Mouse (Mus musculus) kidney, embryonic 14.5 days (tissue): ENCODE results near the gene Tenm3. TPM values are rescaled to one million over a fixed set of nuclear protein-coding genes. Genes with fewer than 3 reads are reported as not detected.

ENCODE experiments used
- ATAC-seq: fragments of 200-750 bp; cut with Nextera tagmentation; 2 replicates; pipeline ENCODE4 v1.8.0; 2017; ENCODE audit warnings: moderate number of reproducible peaks, mild to moderate bottlenecking, moderate TSS enrichment, moderate library complexity; ENCODE audit not compliant: low FRiP score, low TSS enrichment
- H3K27ac ChIP-seq: fragments of 300-500 bp; sonication (generic); 2 replicates; pipeline ENCODE4 v1.5.1; 2014; ENCODE audit warnings: low read depth, mild to moderate bottlenecking, low read length, moderate library complexity, mixed read lengths
- H3K27me3 ChIP-seq: fragments of 300-500 bp; sonication (generic); 2 replicates; pipeline ENCODE4 v1.6.1; 2014; ENCODE audit warnings: mild to moderate bottlenecking, low read length; ENCODE audit not compliant: control insufficient read depth, insufficient read depth
- H3K36me3 ChIP-seq: fragments of 300-500 bp; sonication (generic); 2 replicates; pipeline ENCODE4 v1.6.1; 2014; ENCODE audit warnings: low read length, mixed read lengths; ENCODE audit not compliant: control insufficient read depth, insufficient read depth
- H3K4me1 ChIP-seq: fragments of 300-500 bp; sonication (generic); 2 replicates; pipeline ENCODE4 v1.6.1; 2014; ENCODE audit warnings: low read length, mixed read lengths; ENCODE audit not compliant: control insufficient read depth, insufficient read depth
- H3K4me2 ChIP-seq: fragments of 300-500 bp; sonication (generic); replicated peaks from 2 replicates; pipeline ENCODE4 v1.6.1; 2014; ENCODE audit warnings: low read depth, mild to moderate bottlenecking, low read length
- H3K4me3 ChIP-seq: fragments of 300-500 bp; sonication (generic); 2 replicates; pipeline ENCODE4 v1.5.1; 2014; ENCODE audit warnings: mild to moderate bottlenecking, low read length
- H3K9ac ChIP-seq: fragments of 300-500 bp; sonication (generic); 2 replicates; pipeline ENCODE4 v1.6.1; 2014; ENCODE audit warnings: low read depth, mild to moderate bottlenecking, low read length, moderate library complexity
- H3K9me3 ChIP-seq: fragments of 300-500 bp; sonication (generic); 2 replicates; pipeline ENCODE4 v1.6.1; 2016; ENCODE audit warnings: low read length; ENCODE audit not compliant: control insufficient read depth
- WGBS: fragments of 180-500 bp; shearing (Covaris S2); extraction: QIAGEN DNeasy Blood & Tissue Kit; methylation state at CpG from one replicate; pipeline ENCODE4 v1.1.7; 2014; 5-methylcytosine and 5-hydroxymethylcytosine counted together
- polyA plus RNA-seq: library from polyadenylated mRNA; unstranded; fragments of >200 nt; fragmentation: Nextera tagmentation; extraction: Ambion mirVana; gene quantifications from 2 replicates; pipeline ENCODE4 v1.2.1, GENCODE M21; 2014

Tenm3 gene
- polyA plus RNA-seq, 1 experiment from 2014 or later, result 34.4 TPM

DNA sequence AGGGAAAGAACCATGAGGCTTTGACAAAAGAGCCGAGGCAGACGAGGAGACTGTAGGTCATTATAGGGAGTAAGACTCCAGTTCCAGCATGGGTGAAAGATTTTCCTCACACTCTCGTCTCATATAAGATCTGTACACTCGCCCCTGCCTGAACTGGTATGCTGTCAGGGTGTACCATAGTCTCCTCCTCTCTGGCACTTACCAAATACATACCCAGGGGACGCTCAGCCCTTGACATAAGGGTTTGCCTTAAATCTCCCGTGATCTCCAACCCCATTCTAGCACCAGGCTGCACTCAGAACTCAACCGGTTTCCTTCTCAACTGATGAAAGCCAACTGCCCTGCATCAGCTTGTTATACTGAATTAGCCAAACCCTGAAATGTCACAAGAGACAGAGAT lies 121.4 kb downstream of the Tenm3 start:
- no peak for ATAC-seq
- Histone ChIP-seq H3K4me3 (no peak overlapping the region), H3K4me1 (no peaks in the 10 kb centered on the region; the same call in 1 of the 2 replicates), H3K27me3 (no peaks in the 10 kb centered on the region), H3K27ac (no peak overlapping the region), H3K4me2 (no peak overlapping the region), H3K9ac (no peak overlapping the region), H3K9me3 (no peaks in the 10 kb centered on the region), H3K36me3 (no peaks in the 10 kb centered on the region)
- 96% methylated on average over 7 of the region's 7 CpGs for WGBS

DNA sequence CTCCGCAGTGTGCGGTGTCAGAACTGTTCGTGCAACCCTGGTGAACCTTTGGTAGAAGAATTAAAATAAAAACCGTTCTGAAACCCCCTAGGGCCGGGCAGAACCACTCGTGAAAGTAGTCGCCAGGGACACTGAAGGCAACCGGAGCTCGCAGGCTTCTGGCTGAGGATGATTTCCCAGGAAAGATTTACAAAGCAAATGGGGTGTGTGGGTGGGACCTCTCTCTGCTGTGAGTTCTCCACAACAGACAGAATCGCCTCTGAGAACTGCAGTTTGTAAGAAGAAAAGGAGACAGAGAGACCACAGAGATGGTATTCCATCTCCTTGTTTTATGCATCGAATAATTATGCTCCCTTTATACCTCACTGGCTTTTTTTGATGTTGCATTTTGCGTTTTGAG lies 122.4 kb downstream of the Tenm3 start:
- Histone ChIP-seq H3K4me3 (no peak overlapping the region), H3K4me1 (no peaks in the 10 kb centered on the region; the same call in 1 of the 2 replicates), H3K27me3 (no peaks in the 10 kb centered on the region), H3K9ac (no peak overlapping the region), H3K27ac (no peak overlapping the region), H3K36me3 (no peaks in the 10 kb centered on the region), H3K4me2 (no peak overlapping the region), H3K9me3 (no peaks in the 10 kb centered on the region)
- ATAC-seq, result no peak
- WGBS, result 93% methylated on average over 12 of the region's 12 CpGs

DNA sequence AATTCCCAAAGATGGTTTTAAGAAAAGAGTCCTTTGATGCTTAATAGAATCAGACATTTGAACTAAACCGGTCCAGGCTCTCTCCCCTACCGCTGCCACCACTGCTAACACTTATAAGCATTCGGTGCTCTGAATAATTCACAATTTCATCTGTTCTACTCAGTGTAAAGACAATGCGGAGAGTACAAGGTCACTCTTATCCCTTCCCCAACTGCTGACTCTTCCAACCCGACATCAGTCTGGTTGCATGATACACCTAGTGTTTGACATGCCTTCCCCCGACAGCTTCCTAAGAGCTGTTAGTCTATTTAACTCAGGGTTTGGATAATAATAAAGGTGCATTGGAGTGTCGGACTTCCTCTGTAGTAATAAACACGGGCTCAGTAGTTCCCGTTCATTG lies 128.1 kb downstream of the Tenm3 start:
- Histone ChIP-seq H3K36me3 (no peaks in the 10 kb centered on the region), H3K27ac (no peak overlapping the region), H3K9ac (no peak overlapping the region), H3K9me3 (no peaks in the 10 kb centered on the region), H3K4me2 (no peak overlapping the region), H3K4me1 (no peaks in the 10 kb centered on the region), H3K4me3 (no peak overlapping the region), H3K27me3 (no peaks in the 10 kb centered on the region)
- no peak for ATAC-seq
- WGBS, result 91% methylated on average over 9 of the region's 9 CpGs

DNA sequence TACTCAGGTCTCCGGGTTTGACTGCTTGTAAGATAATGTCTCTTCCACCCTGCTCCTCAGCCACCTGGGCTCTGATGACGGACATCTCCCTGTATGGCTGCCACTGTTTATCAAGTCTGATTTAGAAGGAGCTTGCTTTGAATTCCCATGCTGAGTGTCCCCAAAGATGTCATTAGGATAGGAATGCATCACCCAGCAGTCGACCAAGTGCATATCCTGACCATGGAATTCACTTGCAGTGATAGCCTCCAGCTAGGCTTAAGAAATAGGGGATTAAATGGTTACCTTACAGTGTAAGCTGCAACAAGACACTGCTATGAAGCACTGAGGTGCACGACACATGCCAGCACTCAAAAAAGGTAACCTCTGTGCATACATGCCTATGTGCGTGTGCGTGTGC lies 137.1 kb downstream of the Tenm3 start:
- WGBS, result 89% methylated on average over 6 of the region's 6 CpGs
- ATAC-seq, result no peak
- H3K4me3 ChIP-seq, result no peak overlapping the region

DNA sequence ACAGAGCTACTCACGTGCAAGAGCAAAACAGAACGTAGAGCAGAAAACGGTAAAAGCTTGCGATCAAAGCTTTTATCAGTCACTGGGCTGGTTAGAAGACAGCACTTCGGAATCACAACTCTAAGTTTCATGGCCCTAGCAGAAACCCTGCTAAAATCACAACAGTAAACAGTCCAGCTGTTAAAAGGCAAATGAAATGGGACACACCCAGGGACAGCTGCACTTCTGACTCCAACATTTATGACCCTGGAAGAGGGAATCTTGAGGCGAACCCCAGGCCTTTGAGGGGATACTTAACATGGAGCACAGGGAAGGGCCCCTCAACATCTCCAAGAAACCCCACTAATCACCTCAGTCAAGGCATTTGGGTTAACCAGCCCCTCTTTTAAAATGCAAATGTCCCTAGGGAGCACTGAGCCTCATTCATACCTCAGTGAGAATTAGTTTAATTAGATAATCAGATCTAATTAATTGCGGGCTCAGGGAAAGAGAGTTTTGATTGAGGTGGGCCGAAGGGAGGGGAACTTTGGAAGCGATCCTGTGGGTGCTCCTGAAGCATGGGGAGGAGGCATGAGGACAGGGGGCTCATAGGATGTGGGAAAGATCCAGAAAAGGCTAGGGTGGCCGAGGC lies 138.8 kb downstream of the Tenm3 start:
- peak; percentile 40; the same call in 1 of the 2 replicates for ATAC-seq
- H3K4me2 ChIP-seq, result no peak overlapping the region
- peaks cover 5% of the 10 kb centered on the region; the same call in 1 of the 2 replicates for H3K9me3 ChIP-seq
- H3K4me3 ChIP-seq, result no peak overlapping the region
- 61% methylated on average over 10 of the region's 10 CpGs for WGBS
- peaks cover 3% of the 10 kb centered on the region; the same call in 1 of the 2 replicates for H3K4me1 ChIP-seq
- H3K9ac ChIP-seq, result no peak overlapping the region
- H3K27me3 ChIP-seq, result no peaks in the 10 kb centered on the region
- H3K36me3 ChIP-seq, result no peaks in the 10 kb centered on the region
- H3K27ac ChIP-seq, result peak overlapping the region; percentile 43; the same call in 1 of the 2 replicates

More for the DNA sequence above, 137.1 kb downstream of the Tenm3 start:
- no peak overlapping the region for H3K9ac ChIP-seq
- H3K27me3 ChIP-seq, result no peaks in the 10 kb centered on the region
- peaks cover 3% of the 10 kb centered on the region; the same call in 1 of the 2 replicates for H3K4me1 ChIP-seq
- H3K36me3 ChIP-seq, result no peaks in the 10 kb centered on the region
- peaks cover 5% of the 10 kb centered on the region; the same call in 1 of the 2 replicates for H3K9me3 ChIP-seq
- no peak overlapping the region for H3K27ac ChIP-seq
- H3K4me2 ChIP-seq, result no peak overlapping the region

DNA sequence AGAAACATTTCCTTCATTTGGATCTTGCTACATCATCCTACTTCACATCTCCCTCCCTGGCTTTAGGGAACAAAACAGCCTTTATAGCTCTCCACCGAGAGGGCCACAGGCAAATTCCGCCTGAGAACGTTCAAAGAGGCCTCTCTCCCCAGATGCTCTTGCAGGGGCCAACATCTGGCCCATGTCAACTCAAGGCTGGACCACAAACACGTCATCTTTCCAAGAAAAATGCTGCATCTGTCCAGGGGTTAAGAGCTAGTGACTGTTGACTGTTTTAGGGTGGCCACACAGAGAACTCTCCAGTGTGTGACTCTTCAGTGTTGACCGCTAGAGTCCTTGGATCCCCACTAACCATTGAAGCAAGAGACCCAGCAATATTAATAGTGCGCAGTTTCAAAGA lies 139.3 kb downstream of the Tenm3 start:
- ATAC-seq, result peak; percentile 82
- H3K4me3 ChIP-seq, result no peak overlapping the region
- H3K27ac ChIP-seq, result peak overlapping the region; percentile 43; the same call in 1 of the 2 replicates
- no peaks in the 10 kb centered on the region for H3K36me3 ChIP-seq
- no peak overlapping the region for H3K4me2 ChIP-seq
- peaks cover 5% of the 10 kb centered on the region; the same call in 1 of the 2 replicates for H3K9me3 ChIP-seq
- no peaks in the 10 kb centered on the region for H3K27me3 ChIP-seq
- no peak overlapping the region for H3K9ac ChIP-seq
- H3K4me1 ChIP-seq, result peaks cover 3% of the 10 kb centered on the region; the same call in 1 of the 2 replicates
- whole genome bisulfite sequencing, result 46% methylated on average over 6 of the region's 6 CpGs

DNA sequence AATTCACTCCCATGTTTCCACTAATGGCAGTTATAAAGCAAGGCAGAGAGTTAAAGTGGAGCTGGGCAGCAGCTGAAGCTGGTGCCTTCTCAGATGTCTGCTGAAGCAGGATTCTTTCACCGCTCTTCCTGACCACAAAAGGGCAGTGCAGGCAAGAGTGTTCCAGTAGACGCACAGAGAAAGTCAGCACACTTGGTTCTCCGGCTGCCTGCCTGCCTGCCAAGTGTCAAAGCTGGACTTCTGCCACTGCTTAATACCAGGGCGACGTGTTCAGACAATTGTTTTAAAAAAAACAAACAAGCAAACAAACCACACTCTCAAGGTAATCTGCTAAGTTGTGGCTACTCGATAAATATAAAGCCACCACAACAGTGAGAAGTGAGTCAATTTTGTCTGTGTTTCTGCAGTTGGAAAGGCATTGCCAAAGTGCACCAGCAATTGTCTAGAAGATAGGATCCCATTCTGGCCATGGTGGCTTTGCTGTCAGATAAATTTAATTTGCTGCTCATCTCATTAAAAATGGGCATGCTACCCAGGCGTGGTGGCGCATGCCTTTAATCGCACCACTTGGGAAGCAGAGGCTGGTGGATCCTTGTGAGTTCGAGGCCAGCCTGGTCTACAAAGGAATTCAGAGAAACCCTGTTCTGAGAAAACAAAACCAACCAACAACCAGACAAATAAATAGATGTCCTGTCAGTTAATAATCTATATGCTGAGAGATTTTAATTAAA lies 152.9 kb downstream of the Tenm3 start:
- Histone ChIP-seq H3K36me3 (no peaks in the 10 kb centered on the region), H3K27ac (no peak overlapping the region), H3K9me3 (no peaks in the 10 kb centered on the region), H3K27me3 (no peaks in the 10 kb centered on the region), H3K4me3 (no peak overlapping the region), H3K4me1 (peaks cover 6% of the 10 kb centered on the region), H3K4me2 (no peak overlapping the region), H3K9ac (no peak overlapping the region)
- ATAC-seq, result peak; percentile 66; the same call in 1 of the 2 replicates
- 58% methylated on average over 10 of the region's 10 CpGs for WGBS

DNA sequence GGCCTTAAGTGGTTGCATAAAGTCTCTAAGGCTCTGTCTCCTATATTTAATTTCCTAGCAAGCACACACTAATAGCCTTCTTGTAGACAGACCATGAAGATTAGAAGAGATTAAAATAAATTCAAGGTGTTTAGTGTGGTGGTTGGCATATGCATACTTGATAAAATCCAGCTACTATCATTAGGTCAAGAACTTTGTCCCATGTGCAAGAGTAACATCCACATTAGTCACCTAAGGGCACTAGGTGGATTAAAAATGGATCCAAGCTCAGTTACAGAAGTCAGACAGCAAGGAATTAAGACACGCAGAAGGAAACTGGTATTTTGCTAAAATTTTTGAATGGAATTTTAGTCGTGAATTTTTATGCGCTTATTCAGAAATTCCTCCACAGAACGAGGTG lies 155.0 kb downstream of the Tenm3 start:
- no peak for ATAC-seq
- 53% methylated on average over 4 of the region's 4 CpGs for WGBS

DNA sequence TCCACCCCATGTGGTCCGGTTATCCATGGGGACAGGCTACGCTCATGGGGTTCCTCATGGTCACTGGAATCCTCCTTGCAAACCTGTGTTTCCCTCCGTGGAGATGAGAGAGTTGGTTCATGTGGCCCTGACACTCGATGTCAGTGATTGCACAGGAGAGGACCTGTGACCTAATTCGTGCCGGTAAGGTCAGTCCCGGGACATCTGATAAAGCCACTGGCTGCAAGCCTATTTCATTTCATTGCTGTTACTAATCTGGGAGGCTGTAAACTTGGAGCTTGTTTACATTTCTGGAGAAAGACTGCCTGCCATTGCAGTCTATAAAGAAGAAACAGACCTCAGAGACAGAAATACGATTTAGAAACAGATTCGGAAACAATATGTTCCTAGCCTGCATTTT lies 155.6 kb downstream of the Tenm3 start:
- H3K27me3 ChIP-seq, result no peaks in the 10 kb centered on the region
- 20% methylated on average over 9 of the region's 9 CpGs for WGBS
- H3K4me1 ChIP-seq, result peaks cover 6% of the 10 kb centered on the region
- no peak overlapping the region; the same call in 1 of the 2 replicates for H3K27ac ChIP-seq
- H3K9me3 ChIP-seq, result no peaks in the 10 kb centered on the region
- H3K4me3 ChIP-seq, result no peak overlapping the region
- no peaks in the 10 kb centered on the region for H3K36me3 ChIP-seq
- ATAC-seq, result no peak
- H3K9ac ChIP-seq, result no peak overlapping the region
- H3K4me2 ChIP-seq, result no peak overlapping the region; the same call in 1 of the 2 replicates

More for the DNA sequence above, 155.0 kb downstream of the Tenm3 start:
- H3K27ac ChIP-seq, result no peak overlapping the region; the same call in 1 of the 2 replicates
- no peaks in the 10 kb centered on the region for H3K36me3 ChIP-seq
- H3K9me3 ChIP-seq, result no peaks in the 10 kb centered on the region
- H3K4me1 ChIP-seq, result peaks cover 6% of the 10 kb centered on the region
- H3K27me3 ChIP-seq, result no peaks in the 10 kb centered on the region
- H3K4me2 ChIP-seq, result no peak overlapping the region; the same call in 1 of the 2 replicates
- no peak overlapping the region for H3K9ac ChIP-seq
- H3K4me3 ChIP-seq, result no peak overlapping the region
